Mouse (Mus musculus) heart, embryonic 12.5 days (tissue): ENCODE measurements at regions not wholly inside any gene's neighbourhood (a gene's known extent, or its start where the extent isn't known, plus 50 kb on each side); places are given as distances from the start of the nearest gene placed in this dataset.
A peak's percentile ranks its signal among the peaks of the same experiment; 100 is the strongest.

Source experiments
- ATAC-seq: fragments of 200-750 bp; cut with Nextera tagmentation; 2 replicates; pipeline ENCODE4 v1.8.0; 2017; ENCODE audit warnings: moderate TSS enrichment, moderate library complexity; ENCODE audit not compliant: insufficient number of reproducible peaks, low FRiP score
- H3K27ac ChIP-seq: fragments of 300-500 bp; sonication (generic); 2 replicates; pipeline ENCODE4 v1.5.1; 2016; ENCODE audit warnings: mild to moderate bottlenecking, moderate library complexity; ENCODE audit not compliant: poor library complexity, severe bottlenecking
- H3K27me3 ChIP-seq: fragments of 300-500 bp; sonication (generic); replicated peaks from 2 replicates; pipeline ENCODE4 v1.6.1; 2016; ENCODE audit warnings: mild to moderate bottlenecking, moderate library complexity
- H3K36me3 ChIP-seq: fragments of 300-500 bp; sonication (generic); 2 replicates; pipeline ENCODE4 v1.6.1; 2016; ENCODE audit warnings: mild to moderate bottlenecking, moderate library complexity
- H3K4me1 ChIP-seq: fragments of 300-500 bp; sonication (generic); replicated peaks from 2 replicates; pipeline ENCODE4 v1.6.1; 2016; ENCODE audit warnings: mild to moderate bottlenecking
- H3K4me2 ChIP-seq: fragments of 300-500 bp; sonication (generic); 2 replicates; pipeline ENCODE4 v1.6.1; 2016; ENCODE audit warnings: mild to moderate bottlenecking, moderate library complexity
- H3K4me3 ChIP-seq: fragments of 300-500 bp; sonication (generic); 2 replicates; pipeline ENCODE4 v1.5.1; 2016; ENCODE audit warnings: mild to moderate bottlenecking
- H3K9ac ChIP-seq: fragments of 300-500 bp; sonication (generic); 2 replicates; pipeline ENCODE4 v1.6.1; 2016; ENCODE audit warnings: mild to moderate bottlenecking, moderate library complexity
- H3K9me3 ChIP-seq: fragments of 300-500 bp; sonication (generic); replicated peaks from 2 replicates; pipeline ENCODE4 v1.6.1; 2016; ENCODE audit warnings: mild to moderate bottlenecking, moderate library complexity
- WGBS: fragments of 180-500 bp; shearing (Covaris S2); methylation state at CpG from one replicate; pipeline ENCODE4 v1.1.7; 2016; 5-methylcytosine and 5-hydroxymethylcytosine counted together

DNA sequence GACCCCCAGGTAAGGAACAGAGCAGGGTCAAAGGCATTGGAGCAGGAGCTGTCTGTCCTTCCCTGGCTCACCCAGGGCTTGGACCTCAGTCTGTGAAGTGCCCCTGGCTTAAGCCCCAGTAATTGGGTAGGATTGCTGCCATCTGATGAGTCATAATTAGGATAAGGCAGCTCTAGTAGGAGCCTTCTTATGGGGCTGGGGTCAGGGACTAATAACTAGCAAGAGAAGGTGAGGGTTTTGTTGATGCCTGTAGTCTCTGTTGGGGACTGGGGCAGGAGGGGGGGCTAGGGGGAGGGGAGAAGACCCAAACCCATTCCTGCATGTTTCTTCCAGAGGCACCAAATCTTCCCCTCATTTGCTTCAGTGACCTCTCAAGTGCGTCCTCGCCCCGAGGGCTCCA lies 172.4 kb upstream of the Mki67 start:
- H3K27ac ChIP-seq: no peak overlapping the region
- H3K9ac ChIP-seq: no peak overlapping the region
- 0 out of 2 replicates have a peak, but pooled peaks cover 4% of the 10 kb centered on the region for H3K9me3 ChIP-seq
- H3K4me2 ChIP-seq: peak overlapping the region; percentile 64
- H3K27me3 ChIP-seq: peaks cover 19% of the 10 kb centered on the region
- peaks cover 11% of the 10 kb centered on the region for H3K4me1 ChIP-seq
- WGBS: 37% methylated on average over 3 of the region's 3 CpGs
- H3K36me3 ChIP-seq: no peaks in the 10 kb centered on the region
- H3K4me3 ChIP-seq: 0 out of 2 replicates have a peak overlapping the region, but pooled peaks have one; percentile 27
- ATAC-seq: no peak

- Histone ChIP-seq H3K9me3 (0 out of 2 replicates have a peak, but pooled peaks cover 4% of the 10 kb centered on the region), H3K27me3 (peaks cover 19% of the 10 kb centered on the region), H3K27ac (no peak overlapping the region), H3K4me2 (peak overlapping the region; percentile 64), H3K9ac (peak overlapping the region; percentile 54; the same call in 1 of the 2 replicates), H3K36me3 (no peaks in the 10 kb centered on the region), H3K4me1 (peaks cover 11% of the 10 kb centered on the region), H3K4me3 (peak overlapping the region; percentile 27; the same call in 1 of the 2 replicates)
- 12% methylated on average over 17 of the region's 17 CpGs for WGBS
- peak; percentile 29; the same call in 1 of the 2 replicates for ATAC-seq
Measured at GRCm38 (mm10) chr7:135889016-135889726, 173.0 kb upstream of the Mki67 start.

DNA sequence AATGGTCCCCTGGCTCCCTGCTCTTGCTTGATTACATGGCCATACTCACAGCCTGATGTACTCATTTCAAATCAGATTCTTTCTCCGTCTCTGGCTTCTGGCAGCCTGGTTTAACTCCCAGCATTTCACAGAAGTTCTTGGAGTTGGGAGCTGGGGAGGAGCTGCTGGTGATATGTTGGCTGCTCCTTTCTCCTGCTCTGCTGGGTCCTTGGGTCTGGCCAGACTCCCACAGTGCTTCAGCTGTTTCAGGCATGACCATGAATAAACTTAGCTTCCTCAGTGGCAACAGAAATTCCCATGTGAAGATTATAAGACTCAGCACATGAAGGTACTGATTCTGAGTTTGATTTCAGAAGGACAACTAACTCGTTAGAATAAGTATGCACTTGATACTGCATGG lies 182.7 kb upstream of the Mki67 start:
- Histone ChIP-seq H3K4me2 (no peak overlapping the region), H3K27me3 (no peaks in the 10 kb centered on the region), H3K4me3 (no peak overlapping the region), H3K4me1 (peaks cover 25% of the 10 kb centered on the region), H3K9me3 (no peaks in the 10 kb centered on the region), H3K9ac (no peak overlapping the region), H3K27ac (no peak overlapping the region), H3K36me3 (no peaks in the 10 kb centered on the region)
- 56% methylated on average over 2 of the region's 2 CpGs for WGBS
- ATAC-seq: no peak

DNA sequence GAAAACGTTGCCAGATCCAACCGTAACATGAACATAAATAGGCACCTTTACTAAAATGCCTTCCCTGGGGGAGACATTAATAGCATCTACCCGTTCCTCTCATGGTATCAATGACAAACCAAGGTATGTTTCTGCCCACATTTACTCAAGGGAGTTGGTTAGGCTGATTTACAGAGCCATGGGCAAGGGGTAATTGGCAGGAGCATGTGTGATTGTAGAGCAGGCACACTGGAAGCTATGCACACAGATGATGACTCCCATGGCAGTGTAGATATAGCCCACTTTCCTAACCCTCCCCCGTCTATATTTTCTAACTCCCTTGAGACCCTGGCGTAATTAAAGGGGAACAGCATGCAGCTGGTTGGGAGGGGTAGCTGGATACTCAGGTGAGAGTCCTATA lies 183.6 kb upstream of the Mki67 start:
- WGBS: 72% methylated on average over 5 of the region's 5 CpGs

DNA sequence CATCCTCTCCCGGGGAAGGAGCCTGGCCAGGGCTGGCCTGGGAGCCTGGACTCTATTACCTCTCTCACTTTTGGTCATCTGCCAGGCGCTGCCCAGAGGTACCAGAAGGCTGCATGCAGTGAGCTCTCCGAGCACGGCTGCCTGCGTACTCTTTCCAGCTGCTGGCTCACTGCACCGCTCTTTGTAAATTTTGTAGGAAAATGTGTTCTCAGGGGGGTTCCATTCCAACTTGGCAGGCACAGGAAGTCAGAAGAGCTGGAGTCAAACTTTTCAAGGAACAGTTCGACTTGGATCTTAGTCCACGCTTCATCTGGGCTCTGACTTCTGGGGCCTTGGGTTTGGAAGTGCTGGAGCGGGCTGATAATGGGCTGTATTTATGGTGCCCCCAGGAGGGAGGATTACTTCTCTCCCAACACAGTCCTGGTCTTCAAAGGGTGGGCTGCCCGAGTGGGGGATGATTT lies 184.7 kb upstream of the Mki67 start:
- WGBS: 24% methylated on average over 10 of the region's 10 CpGs
- no peaks in the 10 kb centered on the region for H3K36me3 ChIP-seq
- no peaks in the 10 kb centered on the region for H3K27me3 ChIP-seq
- ATAC-seq: peak; percentile 56; the same call in 1 of the 2 replicates
- peak overlapping the region; percentile 33 for H3K4me2 ChIP-seq
- no peaks in the 10 kb centered on the region for H3K9me3 ChIP-seq
- peaks cover 25% of the 10 kb centered on the region for H3K4me1 ChIP-seq
- no peak overlapping the region for H3K9ac ChIP-seq
- H3K4me3 ChIP-seq: no peak overlapping the region
- H3K27ac ChIP-seq: peak overlapping the region; percentile 57; the same call in 1 of the 2 replicates

More for the DNA sequence above, 183.6 kb upstream of the Mki67 start:
- ATAC-seq: no peak
- no peak overlapping the region for H3K9ac ChIP-seq
- no peaks in the 10 kb centered on the region for H3K9me3 ChIP-seq
- no peaks in the 10 kb centered on the region for H3K27me3 ChIP-seq
- peaks cover 25% of the 10 kb centered on the region for H3K4me1 ChIP-seq
- H3K27ac ChIP-seq: no peak overlapping the region
- H3K36me3 ChIP-seq: no peaks in the 10 kb centered on the region
- no peak overlapping the region for H3K4me3 ChIP-seq
- no peak overlapping the region for H3K4me2 ChIP-seq

DNA sequence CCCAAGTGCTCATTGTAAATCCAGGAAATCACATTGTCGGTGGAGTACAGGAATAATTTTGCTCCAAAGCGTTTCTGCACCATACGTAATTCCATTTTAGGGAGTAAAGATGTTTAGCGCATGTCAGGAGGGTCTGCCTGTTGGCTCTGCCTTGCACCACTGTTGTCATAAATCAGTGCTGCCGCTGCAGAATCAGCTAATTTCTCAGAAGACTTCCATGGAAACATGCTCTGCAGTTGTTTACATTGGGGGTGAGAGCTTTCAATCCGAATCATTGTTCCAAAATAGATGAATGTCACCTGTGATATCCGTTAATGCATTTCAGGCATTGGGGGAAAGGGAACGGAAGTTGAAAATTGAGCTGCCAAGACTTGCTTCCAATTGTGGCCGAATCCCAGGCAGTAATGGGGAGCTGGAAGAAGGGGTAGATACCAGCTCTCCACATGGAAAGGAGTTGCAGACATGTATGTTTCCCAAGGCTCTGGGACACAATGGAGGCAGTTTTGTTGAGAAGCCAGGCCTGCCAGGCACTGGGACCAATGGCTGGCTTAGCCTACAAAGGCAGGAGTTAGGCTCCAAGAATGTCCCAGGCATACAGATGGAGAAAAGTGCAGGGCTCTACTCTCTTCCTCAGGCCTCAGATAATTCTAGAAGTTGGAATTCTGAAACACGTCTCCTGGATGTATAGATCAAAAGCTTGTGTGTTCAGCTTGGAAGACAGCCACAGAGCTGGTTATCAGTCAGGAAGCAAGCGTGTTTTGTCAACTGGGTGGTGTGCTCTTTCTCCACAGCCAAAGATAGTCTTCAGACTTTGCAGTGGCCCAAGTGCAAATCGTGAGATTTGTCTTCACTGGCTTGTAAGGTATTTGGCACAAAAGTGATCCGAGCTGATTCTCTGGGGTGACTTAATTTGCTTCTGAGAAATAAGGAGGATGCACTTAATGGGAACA lies 186.2 kb upstream of the Mki67 start:
- Histone ChIP-seq H3K4me3 (no peak overlapping the region), H3K9ac (no peak overlapping the region), H3K36me3 (no peaks in the 10 kb centered on the region), H3K9me3 (no peaks in the 10 kb centered on the region), H3K4me1 (peaks cover 25% of the 10 kb centered on the region), H3K4me2 (no peak overlapping the region), H3K27ac (peak overlapping the region; percentile 45), H3K27me3 (no peaks in the 10 kb centered on the region)
- 51% methylated on average over 13 of the region's 13 CpGs for WGBS
- peak; percentile 71 for ATAC-seq

- ATAC-seq: no peak
- H3K27ac ChIP-seq: no peak overlapping the region
- H3K27me3 ChIP-seq: no peaks in the 10 kb centered on the region
- H3K9ac ChIP-seq: no peak overlapping the region
- no peaks in the 10 kb centered on the region for H3K4me1 ChIP-seq
- no peaks in the 10 kb centered on the region for H3K36me3 ChIP-seq
- 0 out of 2 replicates have a peak, but pooled peaks cover 3% of the 10 kb centered on the region for H3K9me3 ChIP-seq
- no peak overlapping the region for H3K4me3 ChIP-seq
- no peak overlapping the region for H3K4me2 ChIP-seq
Measured at GRCm38 (mm10) chr7:135911376-135911775, 195.2 kb upstream of the Mki67 start.

GRCm38 (mm10) chr7:135913923-135914634 lies 197.9 kb upstream of the Mki67 start:
- WGBS: 84% methylated on average over 3 of the region's 3 CpGs

DNA sequence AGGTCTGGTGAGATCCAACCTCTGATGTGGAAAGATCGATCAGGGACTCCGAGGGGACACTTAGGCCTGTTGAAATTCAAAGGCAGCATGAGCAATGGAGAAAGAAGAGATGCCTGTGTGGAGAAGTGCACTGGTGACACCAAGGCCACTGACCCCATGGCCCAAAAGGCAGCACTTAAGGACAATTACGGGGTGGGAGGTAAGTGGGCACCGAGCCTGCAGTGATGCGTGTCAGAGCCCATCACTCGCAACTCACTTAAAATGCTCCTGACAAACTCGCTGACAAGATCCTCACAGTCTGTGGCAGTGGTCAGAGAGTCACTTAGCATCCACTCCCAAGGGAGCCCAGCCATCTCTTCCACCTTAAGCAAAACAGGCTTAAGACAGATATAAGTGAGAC lies 207.7 kb upstream of the Mki67 start:
- Histone ChIP-seq H3K4me1 (no peaks in the 10 kb centered on the region), H3K27ac (no peak overlapping the region), H3K9me3 (no peaks in the 10 kb centered on the region), H3K27me3 (peaks cover 8% of the 10 kb centered on the region; the same call in 1 of the 2 replicates), H3K36me3 (no peaks in the 10 kb centered on the region), H3K9ac (no peak overlapping the region), H3K4me3 (no peak overlapping the region), H3K4me2 (no peak overlapping the region)
- 38% methylated on average over 7 of the region's 7 CpGs for WGBS
- no peak for ATAC-seq

More at GRCm38 (mm10) chr7:135913923-135914634, 197.9 kb upstream of the Mki67 start:
- no peaks in the 10 kb centered on the region for H3K27me3 ChIP-seq
- H3K9ac ChIP-seq: no peak overlapping the region
- no peaks in the 10 kb centered on the region for H3K4me1 ChIP-seq
- H3K36me3 ChIP-seq: no peaks in the 10 kb centered on the region
- no peak overlapping the region for H3K4me2 ChIP-seq
- ATAC-seq: no peak
- 0 out of 2 replicates have a peak, but pooled peaks cover 3% of the 10 kb centered on the region for H3K9me3 ChIP-seq
- H3K4me3 ChIP-seq: no peak overlapping the region
- no peak overlapping the region for H3K27ac ChIP-seq

DNA sequence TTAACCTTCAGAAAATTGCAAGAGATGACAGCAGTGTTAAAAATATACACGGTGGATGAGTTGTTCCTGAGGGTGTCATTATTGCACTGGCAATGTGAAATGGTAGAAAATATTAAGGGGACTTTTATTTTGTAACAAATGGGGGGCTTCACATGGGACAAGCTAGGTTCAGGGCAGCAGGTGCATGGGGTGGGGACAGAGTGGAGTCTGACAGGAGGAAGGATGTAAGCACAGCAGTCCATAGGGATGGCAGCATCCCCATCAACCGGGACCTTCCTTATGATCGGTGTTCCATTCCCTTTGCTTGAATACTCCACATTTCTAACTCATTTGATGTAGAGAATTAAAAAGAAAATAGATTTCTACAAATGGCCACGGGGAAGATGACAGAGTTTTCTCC lies 208.5 kb upstream of the Mki67 start:
- ATAC-seq: no peak
- Histone ChIP-seq H3K36me3 (no peaks in the 10 kb centered on the region), H3K4me3 (no peak overlapping the region), H3K4me1 (no peaks in the 10 kb centered on the region), H3K9ac (no peak overlapping the region), H3K4me2 (no peak overlapping the region), H3K9me3 (no peaks in the 10 kb centered on the region), H3K27me3 (peaks cover 8% of the 10 kb centered on the region; the same call in 1 of the 2 replicates), H3K27ac (no peak overlapping the region)
- WGBS: 72% methylated on average over 4 of the region's 4 CpGs
